Mouse (Mus musculus) MEL (cell line): Measurements from ENCODE around the gene Frmd4b. TPM values are rescaled to one million over a fixed set of nuclear protein-coding genes. Genes with fewer than 3 reads are reported as not detected.

ENCODE experiments used
- DNase-seq: peaks from one replicate; pipeline ENCODE4 v3.0.0; 2011; ENCODE audit warnings: low read depth, low spot score
- H3K27ac ChIP-seq: 2 replicates; pipeline ENCODE4 v1.5.1; 2012; ENCODE audit warnings: low read depth, mild to moderate bottlenecking, control low read depth, low read length, moderate library complexity; ENCODE audit not compliant: control insufficient read depth
- H3K27me3 ChIP-seq, 2 experiments: fragments of 150-350 bp in 1 of 2; sonication (generic) in 1 of 2; 2 replicates each; pipeline ENCODE4 v1.6.1; 2012; ENCODE audit warnings: low read length in 2 of 2, mild to moderate bottlenecking in 2 of 2, improper control_type of control experiment in 1 of 2, moderate library complexity in 1 of 2; ENCODE audit not compliant: insufficient read depth in 2 of 2, control insufficient read depth in 1 of 2
- H3K36me3 ChIP-seq, 2 experiments: 2 replicates each; pipeline ENCODE4 v1.6.1; 2012 to 2014; ENCODE audit warnings: low read length in 2 of 2, improper control_type of control experiment in 1 of 2, inconsistent platforms in 1 of 2, mild to moderate bottlenecking in 1 of 2; ENCODE audit not compliant: insufficient read depth in 2 of 2, control insufficient read depth in 1 of 2
- H3K4me1 ChIP-seq, 2 experiments: fragments of 150-350 bp in 1 of 2; sonication (generic) in 1 of 2; 2 replicates each; pipeline ENCODE4 v1.6.1; 2012; ENCODE audit warnings: low read length in 2 of 2, improper control_type of control experiment in 1 of 2, mild to moderate bottlenecking in 1 of 2; ENCODE audit not compliant: insufficient read depth in 2 of 2, control insufficient read depth in 1 of 2
- H3K4me3 ChIP-seq, 2 experiments: fragments of 150-350 bp in 1 of 2; sonication (generic) in 1 of 2; 2 replicates each; pipeline ENCODE4 v1.5.1; 2012; ENCODE audit warnings: low read depth in 2 of 2, low read length in 2 of 2, mild to moderate bottlenecking in 2 of 2, moderate library complexity in 2 of 2, control low read depth in 1 of 2, improper control_type of control experiment in 1 of 2; ENCODE audit not compliant: control insufficient read depth in 1 of 2, insufficient read depth in 1 of 2
- H3K79me2 ChIP-seq: 2 replicates; pipeline ENCODE4 v1.6.1; 2012; ENCODE audit warnings: mild to moderate bottlenecking, low read length, moderate library complexity; ENCODE audit not compliant: control insufficient read depth, poor library complexity, insufficient read depth
- H3K9ac ChIP-seq: 2 replicates; pipeline ENCODE4 v1.6.1; 2012; ENCODE audit warnings: low read depth, mild to moderate bottlenecking, control low read depth, low read length, moderate library complexity; ENCODE audit not compliant: control insufficient read depth, poor library complexity, severe bottlenecking
- H3K9me3 ChIP-seq: fragments of 150-350 bp; sonication (generic); replicated peaks from 2 replicates; pipeline ENCODE4 v1.6.1; 2012; ENCODE audit warnings: mild to moderate bottlenecking, low read length, improper control_type of control experiment, moderate library complexity; ENCODE audit not compliant: insufficient read depth
- BHLHE40 ChIP-seq: IDR thresholded peaks from 2 replicates; pipeline ENCODE4 v1.6.1; 2012; ENCODE audit warnings: low read depth, mild to moderate bottlenecking, inconsistent platforms, low read length, improper control_type of control experiment, borderline replicate concordance
- CHD1 ChIP-seq: IDR thresholded peaks from 2 replicates; pipeline ENCODE4 v1.6.1; 2012; ENCODE audit warnings: low read depth, mild to moderate bottlenecking, inconsistent platforms, low read length, improper control_type of control experiment
- CHD2 ChIP-seq: IDR thresholded peaks from 2 replicates; pipeline ENCODE4 v1.6.1; 2011; ENCODE audit warnings: low read length, improper control_type of control experiment
- CTCF ChIP-seq, 3 experiments: IDR thresholded peaks in 2 of 3; conservative IDR thresholded peaks in 1 of 3; 2 replicates each; pipeline ENCODE4 v1.5.1; 2011 to 2012; ENCODE audit warnings: low read length in 3 of 3, low read depth in 2 of 3, mild to moderate bottlenecking in 2 of 3, improper control_type of control experiment in 1 of 3, inconsistent platforms in 1 of 3, mixed read lengths in 1 of 3, moderate library complexity in 1 of 3; ENCODE audit not compliant: control insufficient read depth in 1 of 3, insufficient read depth in 1 of 3, poor library complexity in 1 of 3, severe bottlenecking in 1 of 3
- E2F4 ChIP-seq: IDR thresholded peaks from 2 replicates; pipeline ENCODE4 v1.6.1; 2011; ENCODE audit warnings: low read depth, low read length, improper control_type of control experiment, borderline replicate concordance
- ELF1 ChIP-seq: IDR thresholded peaks from 2 replicates; pipeline ENCODE4 v1.6.1; 2014; ENCODE audit warnings: low read depth, mild to moderate bottlenecking, inconsistent platforms, low read length, improper control_type of control experiment, moderate library complexity
- ETS1 ChIP-seq: IDR thresholded peaks from 2 replicates; pipeline ENCODE4 v1.6.1; 2012; ENCODE audit warnings: low read depth, mild to moderate bottlenecking, inconsistent platforms, low read length, improper control_type of control experiment, moderate library complexity
- GABPA ChIP-seq: IDR thresholded peaks from 2 replicates; pipeline ENCODE4 v1.6.1; 2012; ENCODE audit warnings: low read depth, mild to moderate bottlenecking, inconsistent platforms, low read length, improper control_type of control experiment, moderate library complexity
- GATA1 ChIP-seq: IDR thresholded peaks from 2 replicates; pipeline ENCODE4 v1.6.1; 2011; ENCODE audit warnings: low read depth, low read length, improper control_type of control experiment
- HCFC1 ChIP-seq: IDR thresholded peaks from 2 replicates; pipeline ENCODE4 v1.6.1; 2012; ENCODE audit warnings: low read depth, mild to moderate bottlenecking, inconsistent platforms, low read length, improper control_type of control experiment, moderate library complexity
- JUND ChIP-seq: IDR thresholded peaks from 2 replicates; pipeline ENCODE4 v1.6.1; 2011; ENCODE audit warnings: low read depth, mild to moderate bottlenecking, improper control_type of control experiment, low read length
- MAZ ChIP-seq: IDR thresholded peaks from 2 replicates; pipeline ENCODE4 v1.6.1; 2012; ENCODE audit warnings: low read depth, mild to moderate bottlenecking, inconsistent platforms, low read length, improper control_type of control experiment
- MEF2A ChIP-seq: IDR thresholded peaks from 2 replicates; pipeline ENCODE4 v1.6.1; 2014; ENCODE audit warnings: low read depth, mild to moderate bottlenecking, inconsistent platforms, low read length, improper control_type of control experiment; ENCODE audit not compliant: poor library complexity, insufficient replicate concordance, severe bottlenecking; ENCODE audit errors: extremely low read depth
- MXI1 ChIP-seq: IDR thresholded peaks from 2 replicates; pipeline ENCODE4 v1.6.1; 2011; ENCODE audit warnings: mild to moderate bottlenecking, low read depth, low read length, improper control_type of control experiment
- MYB ChIP-seq: IDR thresholded peaks from 2 replicates; pipeline ENCODE4 v1.6.1; 2011; ENCODE audit warnings: mild to moderate bottlenecking, low read depth, low read length, improper control_type of control experiment
- MYC ChIP-seq: IDR thresholded peaks from 2 replicates; pipeline ENCODE4 v1.6.1; 2011; ENCODE audit warnings: low read depth, mild to moderate bottlenecking, low read length, improper control_type of control experiment, moderate library complexity
- NELFE ChIP-seq: IDR thresholded peaks from 2 replicates; pipeline ENCODE4 v1.6.1; 2011; ENCODE audit warnings: low read depth, low read length, improper control_type of control experiment
- NRF1 ChIP-seq: IDR thresholded peaks from 2 replicates; pipeline ENCODE4 v1.6.1; 2014; ENCODE audit warnings: low read depth, mild to moderate bottlenecking, inconsistent platforms, low read length, improper control_type of control experiment, moderate library complexity; ENCODE audit not compliant: poor library complexity, insufficient read depth, severe bottlenecking
- POLR2A ChIP-seq, 2 experiments: IDR thresholded peaks; 2 replicates each; pipeline ENCODE4 v1.6.1; 2011 to 2012; ENCODE audit warnings: low read length in 2 of 2, mild to moderate bottlenecking in 2 of 2, control low read depth in 1 of 2, improper control_type of control experiment in 1 of 2, low read depth in 1 of 2, moderate library complexity in 1 of 2; ENCODE audit not compliant: control insufficient read depth in 1 of 2, insufficient read depth in 1 of 2, poor library complexity in 1 of 2
- POLR2AphosphoS2 ChIP-seq: IDR thresholded peaks from 2 replicates; pipeline ENCODE4 v1.6.1; 2011; ENCODE audit warnings: low read length, improper control_type of control experiment
- RAD21 ChIP-seq: IDR thresholded peaks from 2 replicates; pipeline ENCODE4 v1.6.1; 2011; ENCODE audit warnings: mild to moderate bottlenecking, low read depth, low read length, improper control_type of control experiment
- RCOR1 ChIP-seq: IDR thresholded peaks from 2 replicates; pipeline ENCODE4 v1.6.1; 2012; ENCODE audit warnings: low read depth, mild to moderate bottlenecking, inconsistent platforms, low read length, improper control_type of control experiment
- SMC3 ChIP-seq: IDR thresholded peaks from 2 replicates; pipeline ENCODE4 v1.6.1; 2011; ENCODE audit warnings: low read depth, low read length, improper control_type of control experiment
- TAL1 ChIP-seq: IDR thresholded peaks from 2 replicates; pipeline ENCODE4 v1.6.1; 2012; ENCODE audit warnings: mild to moderate bottlenecking, inconsistent platforms, low read length, moderate library complexity, mixed read lengths
- TBP ChIP-seq: IDR thresholded peaks from 2 replicates; pipeline ENCODE4 v1.8.0; 2011; ENCODE audit warnings: low read depth, low read length, improper control_type of control experiment
- ZC3H11A ChIP-seq: IDR thresholded peaks from 2 replicates; pipeline ENCODE4 v1.6.1; 2012; ENCODE audit warnings: low read depth, mild to moderate bottlenecking, inconsistent platforms, low read length, improper control_type of control experiment
- ZKSCAN1 ChIP-seq: IDR thresholded peaks from 2 replicates; pipeline ENCODE4 v1.6.1; 2012; ENCODE audit warnings: low read depth, mild to moderate bottlenecking, inconsistent platforms, low read length, improper control_type of control experiment, moderate library complexity
- ZMIZ1 ChIP-seq: IDR thresholded peaks from 2 replicates; pipeline ENCODE4 v1.6.1; 2012; ENCODE audit warnings: low read depth, mild to moderate bottlenecking, inconsistent platforms, low read length, improper control_type of control experiment, moderate library complexity
- ZNF384 ChIP-seq: IDR thresholded peaks from 2 replicates; pipeline ENCODE4 v1.6.1; 2012; ENCODE audit warnings: low read depth, mild to moderate bottlenecking, inconsistent platforms, low read length, improper control_type of control experiment
- polyA plus RNA-seq, 2 experiments: library from polyadenylated mRNA; stranded (reverse) in 1 of 2; unstranded in 1 of 2; fragments of >175 nt in 1 of 2; fragments of >200 nt in 1 of 2; gene quantifications; 2 replicates each; pipeline versions ENCODE4 v1.2.1 to v1.2.4; 2012; ENCODE audit warnings: low replicate concordance in 2 of 2, low read depth in 1 of 2; ENCODE audit not compliant: insufficient read length in 2 of 2, insufficient read depth in 1 of 2, missing spikeins in 1 of 2
- total RNA-seq: library from RNA; depleted of rRNA; stranded (reverse); fragments of 300-350 nt; gene quantifications from 2 replicates; pipeline ENCODE4 v1.2.3, GENCODE M21; 2012

Gene Frmd4b
- total and polyA plus RNA-seq, 3 experiments: 0.18 TPM; not detected in 2

GRCm38 (mm10) chr6:97557147-97557546, 60.2 kb downstream of the Frmd4b start:
- no peaks in the 10 kb centered on the region for H3K4me1 ChIP-seq
- no peak overlapping the region for H3K4me3 ChIP-seq
- no peaks in the 10 kb centered on the region for H3K9me3 ChIP-seq
- H3K27me3 ChIP-seq: no peaks in the 10 kb centered on the region
- no peak overlapping the region for H3K27ac ChIP-seq
- H3K36me3 ChIP-seq: no peaks in the 10 kb centered on the region
- H3K9ac ChIP-seq: no peak overlapping the region
- H3K79me2 ChIP-seq: no peaks in the 10 kb centered on the region
- no peak for DNase-seq
- TF ChIP-seq TBP (no peak), CHD2 (no peak), MYB (no peak), MYC (no peak), CHD1 (no peak), ZMIZ1 (no peak), RAD21 (no peak), SMC3 (no peak), ZKSCAN1 (no peak), TAL1 (no peak), ETS1 (no peak), NELFE (no peak), ELF1 (no peak), POLR2AphosphoS2 (no peak), RCOR1 (no peak), MEF2A (no peak), MXI1 (no peak), POLR2A (IDR thresholded peaks at IDR 0.05; ENCODE audit: control insufficient read depth in 1 of 2, insufficient read depth in 1 of 2, low read depth in 1 of 2, low read length in 2 of 2, poor library complexity in 1 of 2) (no peak), JUND (no peak)
- TF ChIP-seq, all 39 proteins: peak for 0

- no peak for DNase-seq
- Histone ChIP-seq H3K4me1 (no peaks in the 10 kb centered on the region), H3K9ac (no peak overlapping the region), H3K36me3 (no peaks in the 10 kb centered on the region), H3K9me3 (no peaks in the 10 kb centered on the region), H3K4me3 (no peak overlapping the region), H3K27ac (no peak overlapping the region), H3K27me3 (no peaks in the 10 kb centered on the region), H3K79me2 (no peaks in the 10 kb centered on the region)
- TF ChIP-seq GABPA (no peak), ETS1 (no peak), ZC3H11A (no peak), GATA1 (no peak), MXI1 (no peak), BHLHE40 (no peak), MAZ (no peak), CTCF (IDR thresholded peaks at IDR 0.05 in 2 of 3, conservative IDR thresholded peaks at IDR 0.05 in 1 of 3; ENCODE audit: control insufficient read depth in 1 of 3, insufficient read depth in 1 of 3, low read depth in 2 of 3, low read length in 3 of 3, poor library complexity in 1 of 3, severe bottlenecking in 1 of 3) (no peak), CHD2 (no peak), RAD21 (no peak), NRF1 (no peak), MYC (no peak), NELFE (no peak), E2F4 (no peak), TBP (no peak), ZNF384 (no peak), HCFC1 (no peak)
Measured at GRCm38 (mm10) chr6:97555637-97556036, 61.7 kb downstream of the Frmd4b start.
